Mouse (Mus musculus) ES-Bruce4 (cell line): ENCODE data around the gene Bmp8b. TPM values are rescaled to one million over a fixed set of nuclear protein-coding genes. Genes with fewer than 3 reads are reported as not detected.

Source experiments
- H3K27ac ChIP-seq: 2 replicates; pipeline ENCODE4 v1.5.1; 2012; ENCODE audit warnings: low read length, inconsistent platforms; ENCODE audit not compliant: insufficient read depth
- H3K27me3 ChIP-seq: 2 replicates; pipeline ENCODE4 v1.6.1; 2012; ENCODE audit warnings: mild to moderate bottlenecking, low read length, inconsistent platforms; ENCODE audit not compliant: control insufficient read depth, poor library complexity, insufficient read depth, severe bottlenecking
- H3K36me3 ChIP-seq: 2 replicates; pipeline ENCODE4 v1.6.1; 2012; ENCODE audit warnings: inconsistent platforms, mild to moderate bottlenecking, low read length, moderate library complexity; ENCODE audit not compliant: control insufficient read depth, poor library complexity, insufficient read depth, severe bottlenecking
- H3K4me1 ChIP-seq: one replicate; pipeline ENCODE4 v1.8.1; 2011; ENCODE audit warnings: low read length; ENCODE audit not compliant: control insufficient read depth, insufficient read depth
- H3K4me3 ChIP-seq: 2 replicates; pipeline ENCODE4 v1.5.1; 2011; ENCODE audit warnings: low read depth, mild to moderate bottlenecking, low read length
- H3K9ac ChIP-seq: 2 replicates; pipeline ENCODE4 v1.6.1; 2012; ENCODE audit warnings: low read depth, mild to moderate bottlenecking, inconsistent platforms; ENCODE audit not compliant: poor library complexity, severe bottlenecking
- H3K9me3 ChIP-seq: replicated peaks from 2 replicates; pipeline ENCODE4 v1.6.1; 2012; ENCODE audit warnings: mild to moderate bottlenecking, low read length, inconsistent platforms; ENCODE audit not compliant: control insufficient read depth, poor library complexity, insufficient read depth, severe bottlenecking
- CTCF ChIP-seq: IDR thresholded peaks from one replicate; pipeline ENCODE4 v1.8.1; 2011; ENCODE audit warnings: low read depth, low read length
- EP300 ChIP-seq: IDR thresholded peaks from 2 replicates; pipeline ENCODE4 v1.6.1; 2011; ENCODE audit warnings: low read depth, low read length; ENCODE audit not compliant: insufficient read depth
- POLR2A ChIP-seq: IDR thresholded peaks from one replicate; pipeline ENCODE4 v1.8.1; 2011; ENCODE audit warnings: low read length; ENCODE audit not compliant: insufficient read depth
- polyA plus RNA-seq: library from polyadenylated mRNA; stranded (reverse); fragments of >200 nt; gene quantifications from 2 replicates; pipeline ENCODE4 v1.2.4, GENCODE M21; 2011; ENCODE audit warnings: low read depth; ENCODE audit not compliant: missing spikeins, insufficient read depth, insufficient read length

Bmp8b gene
- polyA plus RNA-seq, 1 experiment, result 8.7 TPM

GRCm38 (mm10) chr4:123171811-123172210, 66.8 kb downstream of the Bmp8b start:
- Histone ChIP-seq H3K4me3 (no peak overlapping the region), H3K36me3 (no peaks in the 10 kb centered on the region), H3K27ac (no peak overlapping the region), H3K4me1 (no peaks in the 10 kb centered on the region), H3K27me3 (no peaks in the 10 kb centered on the region), H3K9me3 (no peaks in the 10 kb centered on the region), H3K9ac (no peak overlapping the region)
- TF ChIP-seq EP300 (no peak), POLR2A (no peak), CTCF (no peak)

Other genes with a start within 250 kb of the Bmp8b start
- 183 and 192 TPM in 2 replicates for gene Cap1, start 219.1 kb upstream of the Bmp8b start, polyA plus RNA-seq
- 0.93 and 1.7 TPM in 2 replicates for gene Mfsd2a, start 144.0 kb upstream of the Bmp8b start, polyA plus RNA-seq
- 16.8 and 17.1 TPM in 2 replicates for gene Mycl, start 109.5 kb upstream of the Bmp8b start, polyA plus RNA-seq
- gene Trit1, start 88.6 kb upstream of the Bmp8b start, polyA plus RNA-seq, result 32.7 and 33.0 TPM in 2 replicates
- 1.2 TPM in 2 replicates for gene Oxct2b, start 11.1 kb downstream of the Bmp8b start, polyA plus RNA-seq
- gene Ppie, start 34.8 kb downstream of the Bmp8b start, polyA plus RNA-seq, result 57.7 and 69.9 TPM in 2 replicates
- 0.82 and 2.5 TPM in 2 replicates for gene Hpcal4, start 78.1 kb downstream of the Bmp8b start, polyA plus RNA-seq
- not detected in 2 replicates for gene Nt5c1a, start 96.3 kb downstream of the Bmp8b start, polyA plus RNA-seq
- gene Heyl, start 128.4 kb downstream of the Bmp8b start, polyA plus RNA-seq, result not detected in 2 replicates
- gene Pabpc4, start 157.2 kb downstream of the Bmp8b start, polyA plus RNA-seq, result 221 and 225 TPM in 2 replicates
- 0.45 TPM in 1 of 2 replicates, not detected in the other for gene Oxct2a, start 218.5 kb downstream of the Bmp8b start, polyA plus RNA-seq
- gene Bmp8a, start 238.1 kb downstream of the Bmp8b start, polyA plus RNA-seq, result 2.3 and 2.4 TPM in 2 replicates